Comparison of ENCODE assay signal across 8 mouse cellular contexts in genomic region chr1:77943101-77943500, GRCm38 (mm10).
DNase-seq lines count a peak whose midpoint lies in the region; ATAC-seq and TF ChIP-seq lines count a peak whose summit lies in the region.

No protein-coding gene starts in this region.

- DNase-seq in liver, postnatal 0 days, result no peak
- DNase-seq in Muller cell, postnatal 12 days (ENCODE audit: inconsistent ontology term), result peak; percentile 55
- DNase-seq in fibroblast of lung, adult 2 months (ENCODE audit: low read depth), result peak; percentile 14
- DNase-seq in urinary bladder, postnatal 10 days (ENCODE audit: low spot score), result no peak
- DNase-seq in spleen, postnatal 10 days (ENCODE audit: low spot score in 2 of 2), result no peak

- TF ChIP-seq CTCF in liver, postnatal 0 days (IDR thresholded peaks at IDR 0.05; ENCODE audit: low read depth), result peak; percentile 77

- H3K27ac ChIP-seq in forebrain, embryonic 15.5 days (replicated peaks), result no peak overlapping the region
- H3K27ac ChIP-seq in forebrain, embryonic 13.5 days, result no peak overlapping the region
- no peak overlapping the region for H3K27ac ChIP-seq in liver, postnatal 0 days (ENCODE audit: low read depth)
- no peak overlapping the region for H3K27ac ChIP-seq in liver, embryonic 12.5 days

- H3K9me3 ChIP-seq in forebrain, embryonic 15.5 days, result no peaks in the 10 kb centered on the region
- H3K9me3 ChIP-seq in forebrain, embryonic 13.5 days (replicated peaks), result no peaks in the 10 kb centered on the region
- H3K9me3 ChIP-seq in liver, postnatal 0 days (ENCODE audit: low read length), result no peaks in the 10 kb centered on the region
- no peaks in the 10 kb centered on the region for H3K9me3 ChIP-seq in liver, embryonic 12.5 days (replicated peaks)

- H3K27me3 ChIP-seq in forebrain, embryonic 15.5 days, result peaks cover 12% of the 10 kb centered on the region
- peaks cover 26% of the 10 kb centered on the region for H3K27me3 ChIP-seq in forebrain, embryonic 13.5 days
- no peaks in the 10 kb centered on the region for H3K27me3 ChIP-seq in liver, postnatal 0 days (ENCODE audit: insufficient read depth, low read length)
- no peaks in the 10 kb centered on the region for H3K27me3 ChIP-seq in liver, embryonic 12.5 days (replicated peaks)

- ATAC-seq in forebrain, embryonic 15.5 days (replicated peaks), result 0 out of 2 replicates have a peak, but pooled peaks have one; percentile 48
- no peak for ATAC-seq in forebrain, embryonic 13.5 days
- no peak for ATAC-seq in liver, postnatal 0 days
- no peak for ATAC-seq in liver, embryonic 12.5 days

- no peak overlapping the region for H3K9ac ChIP-seq in forebrain, embryonic 15.5 days (replicated peaks)
- no peak overlapping the region for H3K9ac ChIP-seq in forebrain, embryonic 13.5 days
- H3K9ac ChIP-seq in liver, postnatal 0 days (replicated peaks), result no peak overlapping the region
- H3K9ac ChIP-seq in liver, embryonic 12.5 days, result no peak overlapping the region

- H3K36me3 ChIP-seq in forebrain, embryonic 15.5 days, result no peaks in the 10 kb centered on the region
- no peaks in the 10 kb centered on the region for H3K36me3 ChIP-seq in forebrain, embryonic 13.5 days (ENCODE audit: poor library complexity, severe bottlenecking)
- no peaks in the 10 kb centered on the region for H3K36me3 ChIP-seq in liver, postnatal 0 days (replicated peaks; ENCODE audit: insufficient read depth, low read length)
- H3K36me3 ChIP-seq in liver, embryonic 12.5 days, result no peaks in the 10 kb centered on the region

- H3K4me1 ChIP-seq in forebrain, embryonic 15.5 days, result peaks cover 6% of the 10 kb centered on the region; the same call in 1 of the 2 replicates
- peaks cover 3% of the 10 kb centered on the region; the same call in 1 of the 2 replicates for H3K4me1 ChIP-seq in forebrain, embryonic 13.5 days
- H3K4me1 ChIP-seq in liver, postnatal 0 days (ENCODE audit: insufficient read depth), result no peaks in the 10 kb centered on the region
- H3K4me1 ChIP-seq in liver, embryonic 12.5 days, result no peaks in the 10 kb centered on the region

- no peak for TF ChIP-seq EP300 in liver, postnatal 0 days (IDR thresholded peaks at IDR 0.05; ENCODE audit: low read depth)

- no peak overlapping the region for H3K4me3 ChIP-seq in forebrain, embryonic 15.5 days
- H3K4me3 ChIP-seq in forebrain, embryonic 13.5 days, result no peak overlapping the region
- H3K4me3 ChIP-seq in liver, postnatal 0 days (ENCODE audit: low read depth, low read length), result no peak overlapping the region
- no peak overlapping the region for H3K4me3 ChIP-seq in liver, embryonic 12.5 days

- H3K4me2 ChIP-seq in forebrain, embryonic 15.5 days (replicated peaks), result no peak overlapping the region
- no peak overlapping the region for H3K4me2 ChIP-seq in forebrain, embryonic 13.5 days
- H3K4me2 ChIP-seq in liver, postnatal 0 days (ENCODE audit: low read depth, low read length), result no peak overlapping the region
- H3K4me2 ChIP-seq in liver, embryonic 12.5 days, result no peak overlapping the region

- 3% methylated on average over 5 of the region's 5 CpGs for WGBS in forebrain, embryonic 15.5 days
- 1% methylated on average over 5 of the region's 5 CpGs for WGBS in forebrain, embryonic 13.5 days
- 3% methylated on average over 5 of the region's 5 CpGs for WGBS in liver, postnatal 0 days (ENCODE audit: insufficient replicate concordance)
- WGBS in liver, embryonic 12.5 days (ENCODE audit: insufficient replicate concordance), result 3% methylated on average over 5 of the region's 5 CpGs

Comparison
In these comparisons a context has a peak if more than half of its experiments do, and no peak if none do; other contexts are left out.
1. DNase-seq: peak in Muller cell, postnatal 12 days (single experiment) and fibroblast of lung, adult 2 months (single experiment); none in liver, postnatal 0 days (single experiment), urinary bladder, postnatal 10 days (single experiment) and spleen, postnatal 10 days (0 of 2).